Mouse (Mus musculus) MEL (cell line): Measurements from ENCODE around the gene Egflam. TPM values are rescaled to one million over a fixed set of nuclear protein-coding genes. Genes with fewer than 3 reads are reported as not detected.

ENCODE experiments used
- DNase-seq: peaks from one replicate; pipeline ENCODE4 v3.0.0; 2011; ENCODE audit warnings: low read depth, low spot score
- H3K27ac ChIP-seq: 2 replicates; pipeline ENCODE4 v1.5.1; 2012; ENCODE audit warnings: low read depth, mild to moderate bottlenecking, control low read depth, low read length, moderate library complexity; ENCODE audit not compliant: control insufficient read depth
- H3K27me3 ChIP-seq, 2 experiments: fragments of 150-350 bp in 1 of 2; sonication (generic) in 1 of 2; 2 replicates each; pipeline ENCODE4 v1.6.1; 2012; ENCODE audit warnings: low read length in 2 of 2, mild to moderate bottlenecking in 2 of 2, improper control_type of control experiment in 1 of 2, moderate library complexity in 1 of 2; ENCODE audit not compliant: insufficient read depth in 2 of 2, control insufficient read depth in 1 of 2
- H3K36me3 ChIP-seq, 2 experiments: 2 replicates each; pipeline ENCODE4 v1.6.1; 2012 to 2014; ENCODE audit warnings: low read length in 2 of 2, improper control_type of control experiment in 1 of 2, inconsistent platforms in 1 of 2, mild to moderate bottlenecking in 1 of 2; ENCODE audit not compliant: insufficient read depth in 2 of 2, control insufficient read depth in 1 of 2
- H3K4me1 ChIP-seq, 2 experiments: fragments of 150-350 bp in 1 of 2; sonication (generic) in 1 of 2; 2 replicates each; pipeline ENCODE4 v1.6.1; 2012; ENCODE audit warnings: low read length in 2 of 2, improper control_type of control experiment in 1 of 2, mild to moderate bottlenecking in 1 of 2; ENCODE audit not compliant: insufficient read depth in 2 of 2, control insufficient read depth in 1 of 2
- H3K4me3 ChIP-seq, 2 experiments: fragments of 150-350 bp in 1 of 2; sonication (generic) in 1 of 2; 2 replicates each; pipeline ENCODE4 v1.5.1; 2012; ENCODE audit warnings: low read depth in 2 of 2, low read length in 2 of 2, mild to moderate bottlenecking in 2 of 2, moderate library complexity in 2 of 2, control low read depth in 1 of 2, improper control_type of control experiment in 1 of 2; ENCODE audit not compliant: control insufficient read depth in 1 of 2, insufficient read depth in 1 of 2
- H3K79me2 ChIP-seq: 2 replicates; pipeline ENCODE4 v1.6.1; 2012; ENCODE audit warnings: mild to moderate bottlenecking, low read length, moderate library complexity; ENCODE audit not compliant: control insufficient read depth, poor library complexity, insufficient read depth
- H3K9ac ChIP-seq: 2 replicates; pipeline ENCODE4 v1.6.1; 2012; ENCODE audit warnings: low read depth, mild to moderate bottlenecking, control low read depth, low read length, moderate library complexity; ENCODE audit not compliant: control insufficient read depth, poor library complexity, severe bottlenecking
- H3K9me3 ChIP-seq: fragments of 150-350 bp; sonication (generic); replicated peaks from 2 replicates; pipeline ENCODE4 v1.6.1; 2012; ENCODE audit warnings: mild to moderate bottlenecking, low read length, improper control_type of control experiment, moderate library complexity; ENCODE audit not compliant: insufficient read depth
- BHLHE40 ChIP-seq: IDR thresholded peaks from 2 replicates; pipeline ENCODE4 v1.6.1; 2012; ENCODE audit warnings: low read depth, mild to moderate bottlenecking, inconsistent platforms, low read length, improper control_type of control experiment, borderline replicate concordance
- CHD2 ChIP-seq: IDR thresholded peaks from 2 replicates; pipeline ENCODE4 v1.6.1; 2011; ENCODE audit warnings: low read length, improper control_type of control experiment
- CTCF ChIP-seq, 3 experiments: IDR thresholded peaks in 2 of 3; conservative IDR thresholded peaks in 1 of 3; 2 replicates each; pipeline ENCODE4 v1.5.1; 2011 to 2012; ENCODE audit warnings: low read length in 3 of 3, low read depth in 2 of 3, mild to moderate bottlenecking in 2 of 3, improper control_type of control experiment in 1 of 3, inconsistent platforms in 1 of 3, mixed read lengths in 1 of 3, moderate library complexity in 1 of 3; ENCODE audit not compliant: control insufficient read depth in 1 of 3, insufficient read depth in 1 of 3, poor library complexity in 1 of 3, severe bottlenecking in 1 of 3
- E2F4 ChIP-seq: IDR thresholded peaks from 2 replicates; pipeline ENCODE4 v1.6.1; 2011; ENCODE audit warnings: low read depth, low read length, improper control_type of control experiment, borderline replicate concordance
- ELF1 ChIP-seq: IDR thresholded peaks from 2 replicates; pipeline ENCODE4 v1.6.1; 2014; ENCODE audit warnings: low read depth, mild to moderate bottlenecking, inconsistent platforms, low read length, improper control_type of control experiment, moderate library complexity
- EP300 ChIP-seq, 2 experiments: IDR thresholded peaks; 2 replicates each; pipeline ENCODE4 v1.6.1; 2011; ENCODE audit warnings: improper control_type of control experiment in 2 of 2, low read length in 2 of 2, low read depth in 1 of 2, mild to moderate bottlenecking in 1 of 2
- GATA1 ChIP-seq: IDR thresholded peaks from 2 replicates; pipeline ENCODE4 v1.6.1; 2011; ENCODE audit warnings: low read depth, low read length, improper control_type of control experiment
- HCFC1 ChIP-seq: IDR thresholded peaks from 2 replicates; pipeline ENCODE4 v1.6.1; 2012; ENCODE audit warnings: low read depth, mild to moderate bottlenecking, inconsistent platforms, low read length, improper control_type of control experiment, moderate library complexity
- JUND ChIP-seq: IDR thresholded peaks from 2 replicates; pipeline ENCODE4 v1.6.1; 2011; ENCODE audit warnings: low read depth, mild to moderate bottlenecking, improper control_type of control experiment, low read length
- KAT2A ChIP-seq: conservative IDR thresholded peaks from 2 replicates; pipeline ENCODE4 v1.6.1; 2012; ENCODE audit warnings: low read depth, low read length, improper control_type of control experiment, inconsistent platforms
- MAX ChIP-seq: IDR thresholded peaks from 2 replicates; pipeline ENCODE4 v1.6.1; 2011; ENCODE audit warnings: low read length, improper control_type of control experiment
- MEF2A ChIP-seq: IDR thresholded peaks from 2 replicates; pipeline ENCODE4 v1.6.1; 2014; ENCODE audit warnings: low read depth, mild to moderate bottlenecking, inconsistent platforms, low read length, improper control_type of control experiment; ENCODE audit not compliant: poor library complexity, insufficient replicate concordance, severe bottlenecking; ENCODE audit errors: extremely low read depth
- MXI1 ChIP-seq: IDR thresholded peaks from 2 replicates; pipeline ENCODE4 v1.6.1; 2011; ENCODE audit warnings: mild to moderate bottlenecking, low read depth, low read length, improper control_type of control experiment
- MYC ChIP-seq: IDR thresholded peaks from 2 replicates; pipeline ENCODE4 v1.6.1; 2011; ENCODE audit warnings: low read depth, mild to moderate bottlenecking, low read length, improper control_type of control experiment, moderate library complexity
- POLR2A ChIP-seq, 2 experiments: IDR thresholded peaks; 2 replicates each; pipeline ENCODE4 v1.6.1; 2011 to 2012; ENCODE audit warnings: low read length in 2 of 2, mild to moderate bottlenecking in 2 of 2, control low read depth in 1 of 2, improper control_type of control experiment in 1 of 2, low read depth in 1 of 2, moderate library complexity in 1 of 2; ENCODE audit not compliant: control insufficient read depth in 1 of 2, insufficient read depth in 1 of 2, poor library complexity in 1 of 2
- POLR2AphosphoS5 ChIP-seq: IDR thresholded peaks from 2 replicates; pipeline ENCODE4 v1.6.1; 2012; ENCODE audit warnings: low read depth, borderline replicate concordance, mild to moderate bottlenecking, inconsistent platforms, low read length, moderate library complexity, mixed read lengths
- RAD21 ChIP-seq: IDR thresholded peaks from 2 replicates; pipeline ENCODE4 v1.6.1; 2011; ENCODE audit warnings: mild to moderate bottlenecking, low read depth, low read length, improper control_type of control experiment
- RCOR1 ChIP-seq: IDR thresholded peaks from 2 replicates; pipeline ENCODE4 v1.6.1; 2012; ENCODE audit warnings: low read depth, mild to moderate bottlenecking, inconsistent platforms, low read length, improper control_type of control experiment
- SMC3 ChIP-seq: IDR thresholded peaks from 2 replicates; pipeline ENCODE4 v1.6.1; 2011; ENCODE audit warnings: low read depth, low read length, improper control_type of control experiment
- USF1 ChIP-seq: IDR thresholded peaks from 2 replicates; pipeline ENCODE4 v1.6.1; 2014; ENCODE audit warnings: low read depth, mild to moderate bottlenecking, inconsistent platforms, low read length, improper control_type of control experiment, moderate library complexity
- USF2 ChIP-seq, 2 experiments: IDR thresholded peaks; 2 replicates each; pipeline ENCODE4 v1.6.1; 2011 to 2012; ENCODE audit warnings: improper control_type of control experiment in 2 of 2, low read length in 2 of 2, borderline replicate concordance in 1 of 2, inconsistent platforms in 1 of 2, low read depth in 1 of 2, mild to moderate bottlenecking in 1 of 2; ENCODE audit not compliant: insufficient read depth in 1 of 2
- ZNF384 ChIP-seq: IDR thresholded peaks from 2 replicates; pipeline ENCODE4 v1.6.1; 2012; ENCODE audit warnings: low read depth, mild to moderate bottlenecking, inconsistent platforms, low read length, improper control_type of control experiment
- polyA plus RNA-seq, 2 experiments: library from polyadenylated mRNA; stranded (reverse) in 1 of 2; unstranded in 1 of 2; fragments of >175 nt in 1 of 2; fragments of >200 nt in 1 of 2; gene quantifications; 2 replicates each; pipeline versions ENCODE4 v1.2.1 to v1.2.4; 2012; ENCODE audit warnings: low replicate concordance in 2 of 2, low read depth in 1 of 2; ENCODE audit not compliant: insufficient read length in 2 of 2, insufficient read depth in 1 of 2, missing spikeins in 1 of 2
- total RNA-seq: library from RNA; depleted of rRNA; stranded (reverse); fragments of 300-350 nt; gene quantifications from 2 replicates; pipeline ENCODE4 v1.2.3, GENCODE M21; 2012

Gene Egflam
- total and polyA plus RNA-seq, 3 experiments = not detected

GRCm38 (mm10) chr15:7352635-7353051 lies 45.6 kb downstream of the Egflam start:
- Histone ChIP-seq H3K9ac (no peak overlapping the region), H3K36me3 (no peaks in the 10 kb centered on the region), H3K4me1 (no peaks in the 10 kb centered on the region), H3K9me3 (no peaks in the 10 kb centered on the region), H3K4me3 (no peak overlapping the region), H3K27me3 (no peaks in the 10 kb centered on the region), H3K27ac (no peak overlapping the region), H3K79me2 (no peaks in the 10 kb centered on the region)
- DNase-seq = no peak
- TF ChIP-seq JUND = no peak
- no peak for TF ChIP-seq CHD2
- TF ChIP-seq MYC = no peak
- no peak for TF ChIP-seq BHLHE40
- no peak for TF ChIP-seq KAT2A
- no peak for TF ChIP-seq MXI1
- no peak for TF ChIP-seq CTCF (IDR thresholded peaks at IDR 0.05 in 2 of 3, conservative IDR thresholded peaks at IDR 0.05 in 1 of 3; ENCODE audit: control insufficient read depth in 1 of 3, insufficient read depth in 1 of 3, low read depth in 2 of 3, low read length in 3 of 3, poor library complexity in 1 of 3, severe bottlenecking in 1 of 3)
- no peak for TF ChIP-seq ZNF384
- no peak for TF ChIP-seq USF2 (IDR thresholded peaks at IDR 0.05; ENCODE audit: borderline replicate concordance in 1 of 2, insufficient read depth in 1 of 2, low read depth in 1 of 2, low read length in 2 of 2)

DNA sequence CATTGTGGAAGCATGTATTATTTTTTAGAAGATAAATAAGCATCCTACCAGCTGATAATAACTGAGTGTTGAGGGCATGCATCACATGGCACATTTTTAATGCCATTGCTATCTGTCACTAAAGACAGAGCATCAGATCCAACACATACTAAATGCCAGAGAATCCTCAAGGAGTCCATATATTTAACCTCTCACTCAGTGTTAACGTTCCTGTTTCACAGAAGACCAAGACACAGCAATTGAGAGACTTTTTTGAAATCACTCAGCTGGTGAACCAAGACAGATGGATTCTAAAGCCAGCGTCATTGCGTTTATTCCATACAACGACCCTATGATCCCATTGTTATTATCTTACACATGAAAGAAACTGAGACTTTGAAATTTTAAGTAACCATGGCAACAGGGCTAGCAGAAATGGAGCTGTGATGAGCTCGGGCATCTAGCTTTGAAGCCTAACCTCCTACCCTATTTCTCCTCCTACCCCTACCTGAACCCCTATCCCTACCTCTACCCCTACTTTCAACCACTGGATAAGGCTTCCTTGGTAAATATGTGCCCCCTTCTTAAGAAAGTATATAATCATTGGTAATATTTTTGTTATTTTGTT lies 57.4 kb downstream of the Egflam start:
- Histone ChIP-seq H3K4me3 (no peak overlapping the region), H3K9me3 (no peaks in the 10 kb centered on the region), H3K79me2 (no peaks in the 10 kb centered on the region), H3K27ac (no peak overlapping the region), H3K9ac (no peak overlapping the region), H3K27me3 (no peaks in the 10 kb centered on the region), H3K36me3 (no peaks in the 10 kb centered on the region), H3K4me1 (no peaks in the 10 kb centered on the region)
- DNase-seq = no peak
- TF ChIP-seq POLR2AphosphoS5 (no peak), MEF2A (no peak), ELF1 (no peak), RAD21 (no peak), CHD2 (no peak), RCOR1 (no peak), GATA1 (no peak), SMC3 (no peak), EP300 (IDR thresholded peaks at IDR 0.05; ENCODE audit: low read depth in 1 of 2, low read length in 2 of 2) (no peak), MXI1 (no peak), POLR2A (IDR thresholded peaks at IDR 0.05; ENCODE audit: control insufficient read depth in 1 of 2, insufficient read depth in 1 of 2, low read depth in 1 of 2, low read length in 2 of 2, poor library complexity in 1 of 2) (no peak), E2F4 (no peak), MAX (no peak), CTCF (IDR thresholded peaks at IDR 0.05 in 2 of 3, conservative IDR thresholded peaks at IDR 0.05 in 1 of 3; ENCODE audit: control insufficient read depth in 1 of 3, insufficient read depth in 1 of 3, low read depth in 2 of 3, low read length in 3 of 3, poor library complexity in 1 of 3, severe bottlenecking in 1 of 3) (no peak), USF1 (no peak), HCFC1 (no peak)
